ENCODE assay signal across 24 mouse cellular contexts in genomic region chr10:72613125-72613915, GRCm38 (mm10). TPM values are rescaled to one million over a fixed set of nuclear protein-coding genes. Genes with fewer than 3 reads are reported as not detected.
DNase-seq lines count a peak whose midpoint lies in the region; ATAC-seq and TF ChIP-seq lines count a peak whose summit lies in the region.
"Had no signal": no experiment of that assay in that cellular context is flagged by ENCODE, and none has a peak within 500 bp of the region (broad histone marks: within the 10 kb centered on the region; RNA-seq: fewer than 3 reads in every experiment).

No protein-coding gene starts in this region.

- H3K4me1 ChIP-seq in heart, embryonic 12.5 days (replicated peaks) = no peaks in the 10 kb centered on the region
- H3K4me1 ChIP-seq: forebrain, embryonic 10.5 days; kidney, embryonic 15.5 days; liver, embryonic 13.5 days; neural tube, embryonic 15.5 days had no signal

- H3K4me2 ChIP-seq in heart, embryonic 12.5 days = no peak overlapping the region
- H3K4me2 ChIP-seq: heart, embryonic 11.5 days; kidney, embryonic 15.5 days; liver, embryonic 13.5 days; midbrain, embryonic 11.5 days; neural tube, embryonic 15.5 days had no signal

- H3K36me3 ChIP-seq in heart, embryonic 12.5 days = no peaks in the 10 kb centered on the region
- H3K36me3 ChIP-seq: forebrain, embryonic 10.5 days; kidney, embryonic 15.5 days; liver, embryonic 13.5 days; neural tube, embryonic 15.5 days had no signal

- no peaks in the 10 kb centered on the region for H3K27me3 ChIP-seq in heart, embryonic 12.5 days (replicated peaks)
- H3K27me3 ChIP-seq: kidney, embryonic 15.5 days; liver, embryonic 13.5 days; neural tube, embryonic 15.5 days had no signal

- H3K9me3 ChIP-seq in heart, embryonic 12.5 days (replicated peaks) = peaks cover 6% of the 10 kb centered on the region
- H3K9me3 ChIP-seq: forebrain, embryonic 10.5 days; kidney, embryonic 15.5 days; liver, embryonic 13.5 days; neural tube, embryonic 15.5 days had no signal

- WGBS in heart, embryonic 12.5 days = 56% methylated on average over 5 of the region's 5 CpGs

- peak in 1 of 2 experiments; percentile 44 for DNase-seq in layer of hippocampus, adult 2 months (ENCODE audit: low spot score in 2 of 2)
- no peak for DNase-seq in layer of hippocampus, postnatal 10 days (ENCODE audit: low spot score in 2 of 2)
- peak; percentile 8 to 18 for DNase-seq in right cerebral cortex, adult 2 months (ENCODE audit: low spot score in 2 of 2)
- DNase-seq in right cerebral cortex, postnatal 14 days = no peak
- DNase-seq in layer of hippocampus, adult 9-11 months = peak; percentile 29
- DNase-seq in cerebellum, postnatal 36 days = no peak
- DNase-seq: adrenal gland, postnatal 14 days; cerebellum, postnatal 10 days; gastrocnemius, postnatal 14 days; heart, adult 11 months; heart, postnatal 10 days; kidney, postnatal 36 days; liver, embryonic 13.5 days; lung, adult 2 months; lung, postnatal 14 days; thymus, postnatal 25 days had no signal

- H3K4me3 ChIP-seq in layer of hippocampus, adult 2 months = no peak overlapping the region
- no peak overlapping the region for H3K4me3 ChIP-seq in heart, embryonic 12.5 days
- H3K4me3 ChIP-seq: forebrain, embryonic 10.5 days; kidney, embryonic 15.5 days; liver, embryonic 13.5 days; neural tube, embryonic 15.5 days had no signal

- no peak overlapping the region for H3K9ac ChIP-seq in heart, embryonic 12.5 days
- H3K9ac ChIP-seq: kidney, embryonic 15.5 days; liver, embryonic 13.5 days; neural tube, embryonic 15.5 days had no signal

- no peak for TF ChIP-seq CTCF in layer of hippocampus, adult 2 months (conservative IDR thresholded peaks at IDR 0.05)

- no peak for ATAC-seq in heart, embryonic 12.5 days (ENCODE audit: insufficient number of reproducible peaks, low FRiP score)
- ATAC-seq: forebrain, embryonic 16.5 days; intestine, postnatal 0 days had no signal

- peak overlapping the region; percentile 36; the same call in 1 of the 2 replicates for H3K27ac ChIP-seq in layer of hippocampus, adult 2 months
- no peak overlapping the region for H3K27ac ChIP-seq in heart, embryonic 12.5 days (ENCODE audit: poor library complexity, severe bottlenecking)
- H3K27ac ChIP-seq: forebrain, embryonic 10.5 days; kidney, embryonic 15.5 days; liver, embryonic 13.5 days; neural tube, embryonic 15.5 days had no signal

RNA-seq across cellular contexts. Expression of gene Zwint, which starts 41.3 kb away (rescaled TPM):
- total RNA-seq in layer of hippocampus, adult 2 months (2021) = 100 to 1,000 TPM; 686 to 738 TPM
- total RNA-seq in layer of hippocampus, postnatal 10 days (2021) = 100 to 1,000 TPM; 676 to 683 TPM
- polyA plus RNA-seq in heart, embryonic 12.5 days (2016; fragmentation: Nextera tagmentation; extraction: Ambion mirVana) = 302 and 304 TPM in 2 replicates

Comparison
In these comparisons a context has a peak if more than half of its experiments do, and no peak if none do; other contexts are left out.
1. DNase-seq: peak in right cerebral cortex, adult 2 months (2 of 2) and layer of hippocampus, adult 9-11 months (single experiment); none in layer of hippocampus, postnatal 10 days (0 of 2), right cerebral cortex, postnatal 14 days (single experiment) and cerebellum, postnatal 36 days (0 of 2).